Mouse (Mus musculus): Measurements from ENCODE around the gene 0610010K14Rik.

GRCm38 (mm10) chr11:70200036-70200608 lies 37.6 kb downstream of the 0610010K14Rik start:
- TF ChIP-seq CTCF (IDR thresholded peaks at IDR 0.05; ENCODE audit: control insufficient read depth, insufficient read depth, insufficient read length) (no peak), MYOG (IDR thresholded peaks at IDR 0.05; ENCODE audit: control insufficient read depth, extremely low read depth, insufficient read length) (no peak), MAX (IDR thresholded peaks at IDR 0.05) (no peak), USF1 (IDR thresholded peaks at IDR 0.05; ENCODE audit: low read depth) (peak; percentile 72), MYOD1 (IDR thresholded peaks at IDR 0.05; ENCODE audit: control insufficient read depth, insufficient read length, low read depth) (no peak), CEBPB (IDR thresholded peaks at IDR 0.05; ENCODE audit: low read depth) (no peak)

Measured in C2C12 (cell line).